Mouse (Mus musculus): ENCODE measurements around the gene Tbrg1.

Tbrg1 gene

DNA sequence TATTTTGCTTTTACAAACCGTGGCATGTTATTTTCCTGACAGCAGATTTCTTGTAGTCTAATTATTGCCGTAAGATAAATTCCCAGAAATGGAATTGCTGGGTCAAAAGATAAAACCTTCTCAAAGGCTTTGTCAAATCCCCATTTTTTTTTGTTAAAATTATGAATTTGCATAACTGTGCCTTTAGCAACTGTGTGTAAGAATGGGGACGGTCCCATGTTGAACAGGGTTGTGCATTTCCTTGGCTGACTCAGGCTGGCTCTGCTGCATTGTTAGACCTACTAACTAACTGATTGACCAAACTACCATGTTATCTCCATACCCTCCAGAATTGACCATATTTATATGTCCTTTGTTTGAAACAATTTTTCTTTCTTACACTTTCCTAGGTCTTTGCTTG, 22.8 kb downstream of the Tbrg1 start:
- ATAC-seq (ENCODE audit: insufficient number of reproducible peaks, low FRiP score, low TSS enrichment), result no peak

DNA sequence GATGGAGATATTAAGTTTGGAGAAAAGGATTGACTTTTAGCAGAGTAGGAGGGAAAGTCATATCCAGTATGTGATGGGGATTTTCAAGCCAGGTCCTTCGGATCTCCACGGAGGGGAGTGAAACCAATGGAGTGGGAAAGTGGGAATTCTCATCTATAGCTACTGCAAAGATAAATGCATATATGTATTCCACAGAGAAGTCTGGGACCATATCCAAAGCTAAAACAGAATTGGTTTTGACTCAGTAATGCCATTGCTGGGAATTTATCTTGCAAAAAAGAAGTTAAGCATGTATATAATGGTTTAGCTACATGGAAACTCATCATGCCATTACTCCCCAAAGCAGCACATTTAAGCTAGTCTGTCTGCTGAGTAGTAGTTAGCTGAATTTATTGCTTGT, 24.8 kb downstream of the Tbrg1 start:
- no peak for ATAC-seq (ENCODE audit: insufficient number of reproducible peaks, low FRiP score, low TSS enrichment)

DNA sequence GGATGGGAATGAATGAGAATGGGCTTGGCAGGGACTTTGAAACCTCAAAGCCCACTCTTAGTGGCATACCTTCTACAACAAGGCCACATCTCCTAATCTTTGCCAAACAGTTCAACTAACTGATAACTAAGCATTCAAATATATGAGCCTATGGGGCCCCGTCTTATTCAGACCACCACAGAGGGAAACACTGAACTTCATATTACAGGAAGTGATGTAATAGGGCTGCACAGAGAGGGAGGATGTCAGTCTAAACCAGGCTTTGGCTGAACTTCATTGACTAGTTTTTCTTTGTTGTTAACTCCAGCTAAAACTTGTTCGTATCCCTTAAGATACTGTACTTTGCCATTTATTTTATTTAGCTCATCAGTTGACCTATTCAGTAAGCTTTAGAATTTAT, 27.2 kb downstream of the Tbrg1 start:
- no peak for ATAC-seq (ENCODE audit: insufficient number of reproducible peaks, low FRiP score, low TSS enrichment)

DNA sequence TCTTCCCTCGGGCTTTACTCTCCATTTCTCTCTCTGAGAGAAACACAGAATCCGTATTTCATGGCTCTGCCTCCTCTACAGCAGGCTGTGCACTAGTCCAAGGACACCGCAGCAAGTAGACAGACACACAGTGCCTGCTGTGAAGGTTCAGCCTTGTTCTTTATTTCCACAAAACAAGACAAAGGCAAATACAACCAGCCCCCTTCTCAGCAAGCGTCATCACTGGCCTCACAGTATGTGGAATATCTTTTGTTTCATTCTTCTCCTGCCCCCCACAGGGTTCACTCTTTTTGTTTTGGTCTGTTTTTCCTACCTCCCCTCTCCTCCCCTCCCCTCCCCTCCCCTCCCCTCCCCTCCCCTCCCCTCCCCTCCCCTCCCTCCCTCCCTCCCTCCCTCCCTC, 28.5 kb downstream of the Tbrg1 start:
- no peak for ATAC-seq (ENCODE audit: insufficient number of reproducible peaks, low FRiP score, low TSS enrichment)

DNA sequence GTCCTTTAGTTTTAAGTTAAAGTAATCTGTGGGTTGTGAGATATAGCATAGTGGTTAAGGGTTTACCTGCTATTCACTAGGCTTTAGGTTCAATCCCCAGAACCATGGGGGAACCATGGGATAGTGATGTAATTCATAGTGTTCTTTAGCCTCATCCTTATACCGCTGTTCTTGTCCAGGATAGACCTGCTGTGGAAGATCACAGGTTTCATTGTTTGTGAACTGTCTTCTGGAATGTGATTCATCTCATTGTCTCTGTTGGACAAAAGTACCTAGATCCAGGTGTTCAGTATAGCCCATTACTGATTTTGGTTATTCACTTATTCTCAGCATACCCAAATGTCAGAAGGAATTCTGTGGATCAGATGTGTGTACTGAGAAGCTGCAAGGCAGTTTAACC, 29.8 kb downstream of the Tbrg1 start:
- ATAC-seq (ENCODE audit: insufficient number of reproducible peaks, low FRiP score, low TSS enrichment), result no peak

DNA sequence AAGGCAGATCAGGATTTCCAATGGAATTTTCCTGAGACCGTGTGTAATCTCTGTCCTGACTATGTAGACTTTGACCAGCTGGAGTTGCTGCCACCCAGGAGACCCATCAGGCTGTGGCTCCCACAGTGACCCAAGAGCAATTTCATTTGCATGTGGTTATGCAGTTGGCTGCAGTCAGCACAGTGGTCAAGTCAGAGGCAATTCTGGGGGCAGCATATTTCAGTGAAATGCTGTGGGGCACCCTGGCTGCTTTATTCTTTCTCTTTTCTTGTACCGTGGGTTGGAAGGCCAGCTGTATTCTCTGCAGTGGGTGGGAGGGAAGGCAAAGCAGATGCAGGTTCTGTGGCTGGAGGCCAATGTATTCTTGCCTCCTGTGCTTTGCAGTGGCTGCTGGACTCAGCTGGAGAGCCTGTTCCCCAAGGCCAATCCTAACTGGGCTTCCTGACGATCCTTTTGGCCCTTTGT, 31.0 kb downstream of the Tbrg1 start:
- ATAC-seq (ENCODE audit: insufficient number of reproducible peaks, low FRiP score, low TSS enrichment), result no peak

DNA sequence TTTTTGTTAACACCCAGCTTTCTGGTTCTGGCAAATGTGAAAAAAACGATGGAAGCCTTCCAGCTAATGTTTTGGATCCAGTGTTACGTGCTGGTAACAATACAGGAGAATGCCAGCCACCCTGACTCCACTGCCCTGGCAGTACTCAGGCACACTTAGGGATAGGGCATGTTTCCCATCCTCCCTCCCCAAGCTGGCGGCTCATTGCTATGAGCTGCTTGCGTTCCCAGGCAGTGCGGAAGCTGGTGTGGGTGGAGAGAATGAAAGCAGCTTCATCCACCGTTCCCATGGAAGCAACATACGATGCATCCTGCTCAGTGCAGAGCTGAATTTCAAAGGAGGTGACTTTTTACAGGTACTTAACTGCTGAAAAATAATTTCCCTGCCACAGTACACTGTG, 31.5 kb downstream of the Tbrg1 start:
- peak; percentile 46; the same call in 1 of the 2 replicates for ATAC-seq (ENCODE audit: insufficient number of reproducible peaks, low FRiP score, low TSS enrichment)

DNA sequence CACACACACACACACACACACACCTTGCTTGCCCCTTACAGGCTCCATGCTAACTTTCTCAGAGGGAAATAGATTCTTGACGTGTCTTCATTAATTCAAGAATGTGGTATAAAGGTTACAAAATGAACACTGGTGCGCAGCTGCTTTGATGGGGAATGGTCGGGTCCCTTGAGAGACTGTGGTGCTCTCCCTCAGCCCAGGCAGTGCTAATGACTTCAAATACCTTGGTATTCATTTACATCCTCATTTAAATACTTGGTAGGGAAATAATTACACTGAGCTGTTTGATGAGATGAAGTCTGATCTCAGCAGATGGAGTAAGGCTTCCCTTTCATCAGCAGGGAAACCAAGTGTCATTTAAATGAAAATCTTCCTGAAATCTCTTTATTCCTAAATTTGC, 32.0 kb downstream of the Tbrg1 start:
- ATAC-seq (ENCODE audit: insufficient number of reproducible peaks, low FRiP score, low TSS enrichment), result no peak

DNA sequence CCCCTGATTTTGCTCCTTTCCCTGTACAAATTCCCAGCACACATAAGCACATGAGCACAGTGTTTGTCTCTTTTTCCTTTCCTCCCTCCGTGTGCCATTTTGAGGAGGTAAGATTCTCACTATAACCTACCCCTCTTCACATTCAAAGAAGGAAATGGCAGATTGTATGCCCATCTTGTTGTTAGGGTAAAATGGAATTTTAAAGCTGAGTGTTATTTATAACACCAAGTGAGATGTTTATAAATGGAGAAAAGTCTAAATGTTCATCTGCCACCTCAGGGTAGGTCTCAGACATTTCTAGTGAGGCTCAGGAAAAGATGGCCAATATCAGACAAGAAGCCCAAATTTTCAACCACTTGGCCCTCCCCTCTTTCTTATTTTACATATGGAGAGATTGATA, 32.6 kb downstream of the Tbrg1 start:
- no peak for ATAC-seq (ENCODE audit: insufficient number of reproducible peaks, low FRiP score, low TSS enrichment)

DNA sequence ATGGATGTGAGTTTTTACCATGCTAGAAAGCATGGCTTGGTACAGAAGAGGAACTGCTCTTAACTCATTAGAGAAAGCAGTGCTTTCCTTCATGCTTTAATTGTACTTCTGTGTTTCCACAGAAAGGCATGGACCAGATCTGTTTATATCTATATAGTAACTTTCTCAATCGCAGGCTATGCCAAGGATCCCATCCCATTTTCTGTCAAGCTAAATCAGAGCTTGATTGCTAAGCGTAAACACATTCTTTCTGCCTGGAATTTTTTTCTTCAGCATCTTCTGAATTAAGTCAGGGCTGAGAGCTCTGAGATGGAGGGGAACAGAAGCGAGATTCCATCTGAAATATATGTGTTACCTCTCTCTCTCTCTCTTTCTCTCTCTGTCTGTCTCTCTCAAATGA, 33.1 kb downstream of the Tbrg1 start:
- no peak for ATAC-seq (ENCODE audit: insufficient number of reproducible peaks, low FRiP score, low TSS enrichment)

DNA sequence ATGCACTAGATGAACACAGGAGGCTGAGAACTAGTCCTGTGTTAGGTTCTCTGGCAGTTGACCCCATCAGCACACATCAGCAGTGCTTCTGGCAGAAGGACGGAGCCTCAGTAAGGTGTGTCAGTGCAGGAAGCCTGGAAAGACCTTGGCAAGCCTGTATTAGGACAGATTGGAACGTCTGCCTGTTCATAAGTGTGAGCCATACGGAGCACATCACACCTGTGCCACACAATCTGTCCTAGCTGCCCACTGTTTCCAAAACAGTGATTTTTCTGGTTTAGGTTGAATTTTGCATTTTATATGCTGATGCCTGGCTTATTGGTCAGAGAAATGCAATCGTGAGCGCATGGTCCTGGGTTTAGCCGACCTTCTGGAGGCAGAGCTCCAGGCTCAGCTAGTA, 35.8 kb downstream of the Tbrg1 start:
- peak; percentile 71 for ATAC-seq (ENCODE audit: insufficient number of reproducible peaks, low FRiP score, low TSS enrichment)

DNA sequence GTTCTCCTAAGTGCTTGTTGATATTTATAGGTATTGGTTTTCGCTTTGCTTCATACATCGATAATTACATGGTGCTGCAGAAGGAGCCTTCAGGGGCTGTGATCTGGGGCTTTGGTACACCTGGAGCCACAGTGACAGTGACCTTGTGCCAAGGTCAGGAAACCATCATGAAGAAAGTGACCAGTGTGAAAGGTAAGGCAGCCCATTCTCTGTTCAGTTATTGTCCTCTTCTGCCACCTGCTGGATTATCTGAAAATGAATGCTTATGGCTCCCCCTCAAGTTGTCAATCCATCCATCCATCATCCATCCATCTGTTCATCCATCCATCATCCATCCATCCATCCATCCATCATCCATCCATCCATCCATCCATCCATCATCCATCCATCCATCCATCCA, 40.3 kb downstream of the Tbrg1 start:
- ATAC-seq (ENCODE audit: insufficient number of reproducible peaks, low FRiP score, low TSS enrichment), result no peak

DNA sequence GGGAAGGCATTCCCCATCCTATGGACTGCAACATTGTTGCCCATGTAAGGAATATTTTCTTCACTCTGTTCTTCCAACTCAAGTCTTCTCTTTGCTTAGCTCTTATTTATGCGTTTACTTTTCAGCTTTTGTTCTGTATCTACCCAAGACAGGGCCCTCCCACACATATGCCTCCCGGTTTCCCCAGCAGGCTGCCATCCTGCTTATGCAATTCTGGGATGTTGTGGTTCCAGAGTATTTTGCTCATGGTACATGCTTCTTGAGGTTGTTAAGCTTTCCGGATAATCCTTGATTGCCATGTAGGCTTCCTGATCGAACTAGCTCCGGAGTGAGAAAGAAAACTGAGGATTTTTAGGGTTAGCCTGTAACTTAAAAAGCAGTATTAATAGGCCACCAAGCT, 41.9 kb downstream of the Tbrg1 start:
- ATAC-seq (ENCODE audit: insufficient number of reproducible peaks, low FRiP score, low TSS enrichment), result no peak

DNA sequence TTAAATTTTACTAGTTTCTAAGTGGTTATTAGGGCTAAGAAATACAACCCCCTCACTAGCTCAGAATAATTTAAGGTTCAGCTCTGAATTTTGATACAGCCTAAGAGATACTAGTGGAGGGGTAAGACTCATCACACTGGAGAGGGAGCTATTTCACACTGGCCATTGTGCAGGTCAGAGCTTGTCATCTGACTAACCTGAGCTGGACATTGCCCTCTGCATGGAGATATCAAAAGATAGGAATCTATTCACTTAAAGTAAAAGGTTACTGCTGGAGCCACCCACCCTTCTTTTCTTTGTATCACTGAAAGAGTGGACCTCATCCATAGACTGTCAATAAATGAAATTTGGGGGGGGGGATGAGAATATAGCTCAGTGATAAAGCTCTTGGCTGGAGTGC, 42.8 kb downstream of the Tbrg1 start:
- 0 out of 2 replicates have a peak, but pooled peaks have one; percentile 1 for ATAC-seq (ENCODE audit: insufficient number of reproducible peaks, low FRiP score, low TSS enrichment)

DNA sequence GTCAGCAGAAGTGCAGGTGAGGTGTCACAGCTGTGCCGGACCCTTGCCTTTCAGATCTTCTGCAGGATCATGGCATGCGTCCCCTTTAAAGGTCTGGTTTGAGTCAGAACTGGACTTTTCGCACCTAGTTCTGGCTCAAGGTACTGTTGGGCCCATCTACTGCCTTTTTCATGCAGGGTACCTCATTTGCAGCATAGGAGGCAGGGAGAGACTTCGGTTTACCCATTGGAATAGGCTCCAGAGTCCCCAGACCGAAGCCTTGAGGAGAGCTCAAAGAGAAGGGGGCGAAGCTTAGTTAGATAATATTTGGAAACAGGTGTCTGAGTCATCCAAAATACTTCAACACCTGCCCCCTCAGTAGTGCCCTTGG, 43.2 kb downstream of the Tbrg1 start:
- no peak; the same call in none of the 2 replicates for ATAC-seq (ENCODE audit: insufficient number of reproducible peaks, low FRiP score, low TSS enrichment)

DNA sequence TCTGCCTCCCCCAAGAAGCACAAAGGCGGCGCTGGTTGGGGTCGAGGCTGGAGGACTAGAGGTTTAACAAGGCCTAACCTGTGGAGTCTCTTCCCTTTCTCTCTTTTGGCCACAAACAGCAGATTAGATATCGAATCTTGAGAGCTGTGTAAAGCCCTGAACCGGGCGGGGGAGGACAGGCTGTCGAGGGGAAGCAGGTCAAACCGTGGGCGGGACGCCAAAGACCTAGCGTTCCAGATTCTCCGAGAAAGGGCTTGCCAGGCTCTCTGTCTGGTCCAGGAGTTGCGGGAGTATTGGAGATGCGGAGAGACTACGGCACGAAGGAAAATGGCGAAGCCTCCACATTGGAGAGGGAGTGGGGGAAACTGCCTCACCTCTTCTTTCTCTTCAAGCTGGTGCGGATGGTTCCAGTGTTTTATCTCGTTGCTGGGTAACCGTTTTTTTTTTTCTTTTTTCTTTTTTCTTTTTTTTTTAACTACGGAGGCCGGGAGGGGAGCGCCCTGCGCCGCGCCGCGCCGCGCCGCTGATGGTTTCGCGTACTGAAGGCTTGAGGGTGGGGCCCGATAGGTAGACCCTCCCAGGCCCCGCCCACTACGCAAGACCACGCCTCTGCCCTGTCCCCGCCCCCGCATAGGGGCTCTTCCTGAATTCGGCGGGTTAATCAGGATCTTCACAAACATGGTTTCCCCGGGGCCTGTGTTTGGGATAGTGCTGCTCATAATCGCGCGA, 43.8 kb downstream of the Tbrg1 start, which contains the start of gene Spa17:
Gene Spa17, minus strand, starts transcription at position 541 of the 729 bp plus-strand sequence.
- ATAC-seq (ENCODE audit: insufficient number of reproducible peaks, low FRiP score, low TSS enrichment), result peak; percentile 84

DNA sequence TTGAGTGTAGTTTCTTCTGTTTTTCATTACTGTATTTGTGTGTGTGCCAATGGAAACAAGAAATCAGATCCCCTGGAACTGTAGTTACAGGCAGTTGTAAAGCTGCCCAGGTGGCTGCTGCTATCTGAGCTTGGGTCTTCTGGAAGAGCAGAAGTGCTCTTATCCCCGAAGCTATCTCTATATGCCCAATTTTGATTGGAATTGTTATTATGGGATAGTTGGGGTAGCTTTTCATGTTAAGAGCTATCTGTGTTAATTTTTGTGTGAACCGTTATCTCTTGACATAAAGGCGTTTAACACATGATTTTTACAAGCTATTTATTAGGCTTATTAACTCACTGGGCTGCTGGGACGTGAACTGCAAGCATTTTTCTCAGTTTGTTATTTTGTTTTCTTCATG, 47.6 kb downstream of the Tbrg1 start:
- no peak for ATAC-seq (ENCODE audit: insufficient number of reproducible peaks, low FRiP score, low TSS enrichment)

DNA sequence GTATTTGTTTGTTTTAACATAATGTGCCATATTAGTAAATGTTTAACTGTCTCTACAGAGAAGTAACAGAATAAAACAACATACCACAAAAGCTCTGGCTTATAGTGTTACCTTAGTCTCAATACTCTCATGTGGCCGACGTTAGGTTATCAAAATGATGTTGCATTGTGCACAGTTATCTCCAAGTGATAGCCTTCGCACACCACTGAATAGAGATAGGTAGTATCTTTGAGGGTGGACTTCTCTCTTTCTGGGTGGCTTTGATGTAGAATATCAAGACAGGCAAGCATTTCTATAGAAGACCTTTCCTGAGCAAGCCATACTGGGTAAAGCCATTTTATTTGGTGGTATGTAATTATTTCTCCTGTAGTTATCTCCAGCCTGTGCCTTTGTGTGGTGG, 52.0 kb downstream of the Tbrg1 start:
- ATAC-seq (ENCODE audit: insufficient number of reproducible peaks, low FRiP score, low TSS enrichment), result no peak

DNA sequence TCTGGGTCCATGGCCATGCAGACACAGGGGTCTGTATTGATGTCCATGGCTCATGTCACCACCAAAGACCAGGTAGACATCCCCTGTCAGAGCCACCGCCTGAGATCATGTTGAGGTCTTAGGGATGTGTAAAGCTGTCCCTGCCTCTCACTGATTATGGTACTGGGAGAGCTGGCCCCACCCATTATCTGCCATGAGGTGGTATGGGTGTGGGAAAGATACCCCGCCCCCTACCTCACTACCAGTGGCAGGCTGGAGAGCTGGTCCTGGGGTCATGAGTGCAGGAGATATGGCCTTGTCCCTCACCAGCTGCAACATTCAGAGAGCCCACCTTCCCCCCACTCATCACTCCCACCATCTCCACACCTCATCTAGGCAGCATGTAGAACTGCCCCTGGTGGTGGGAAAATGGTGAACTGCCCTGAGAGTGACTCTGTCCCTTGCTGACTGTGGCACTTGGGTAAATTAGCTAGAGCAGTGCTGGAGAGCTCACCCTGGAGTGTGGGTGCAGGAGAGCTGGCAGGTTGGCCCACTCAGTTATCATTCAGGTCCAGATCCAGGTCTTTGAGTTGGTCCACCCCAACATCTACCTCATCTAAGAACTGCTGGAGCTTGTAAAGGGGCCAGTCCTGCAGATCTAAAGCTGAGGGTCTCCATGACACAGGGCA, 56.4 kb downstream of the Tbrg1 start:
- no peak for ATAC-seq (ENCODE audit: insufficient number of reproducible peaks, low FRiP score, low TSS enrichment)

All from cerebellum, adult (tissue).